Mouse (Mus musculus) spleen, adult 18-20 months (tissue): ENCODE results near the gene Zscan22.
"Not testable (repeated sequence)": the region's sequence is repeated elsewhere in the genome, so short reads cannot be mapped to it uniquely, and the experiment has no call there.

ENCODE experiments used
- DNase-seq, 2 experiments: peaks; one replicate each; pipeline ENCODE4 v3.0.0; 2022; ENCODE audit warnings: mixed read lengths in 2 of 2

Zscan22 gene

DNA sequence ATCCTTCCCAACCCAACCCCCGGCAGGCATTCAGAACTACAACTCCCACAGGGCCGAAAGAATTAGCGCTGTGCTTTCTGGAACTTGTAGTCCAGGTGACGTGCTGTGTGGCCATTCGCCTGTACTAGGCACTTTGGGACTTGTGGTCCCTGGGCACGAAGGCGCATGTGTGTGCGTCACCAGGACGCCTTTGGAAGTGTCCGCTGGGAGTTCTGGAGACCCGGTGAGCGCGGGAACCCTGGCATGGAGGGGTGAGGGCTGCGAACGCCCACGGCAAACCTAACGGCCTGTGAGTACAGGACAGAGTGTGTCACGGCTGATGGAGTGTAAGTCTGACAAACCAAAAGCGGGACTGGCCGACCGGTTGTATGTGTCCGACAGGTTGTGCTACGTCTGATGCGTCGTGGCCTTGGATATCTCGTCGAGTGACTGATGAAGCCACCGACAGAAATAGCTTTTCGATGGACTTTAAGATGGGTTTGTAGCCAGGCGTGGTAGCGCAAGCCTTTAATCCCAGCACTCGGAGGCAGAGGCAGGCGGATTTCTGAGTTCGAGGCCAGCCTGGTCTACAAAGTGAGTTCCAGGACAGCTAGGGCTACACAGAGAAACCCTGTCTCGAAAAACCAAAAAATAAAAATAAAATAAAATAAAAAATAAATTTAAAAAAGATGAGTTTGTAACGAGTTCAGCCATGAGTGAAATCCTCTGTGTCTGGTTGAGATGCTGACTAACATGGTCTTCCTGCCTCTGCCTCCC lies at the start of gene Zscan22:
Zscan22 (plus strand) TSS at position 161 of the 756 bp plus-strand sequence.
- peak; percentile 74 to 78 for DNase-seq

DNA sequence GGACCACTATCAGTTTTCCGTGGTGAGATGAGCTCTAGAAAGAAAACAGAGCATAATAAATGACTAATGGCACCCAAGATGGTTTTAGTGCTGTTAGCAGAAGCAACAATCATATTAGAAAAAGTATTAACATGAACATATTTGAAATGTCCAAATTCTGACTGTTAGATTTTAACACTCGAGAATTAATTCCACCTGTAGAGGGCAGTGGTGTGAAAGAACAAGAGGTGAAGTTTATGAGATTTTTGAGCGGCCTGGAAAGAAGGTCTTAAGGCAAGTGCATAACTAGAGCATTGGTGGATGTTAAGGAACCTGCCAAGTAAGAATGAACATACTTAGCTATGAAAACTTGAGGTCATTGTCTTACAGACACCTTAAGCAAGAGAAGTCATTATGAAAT lies 23.3 kb upstream of the Zscan22 start:
- no peak for DNase-seq

DNA sequence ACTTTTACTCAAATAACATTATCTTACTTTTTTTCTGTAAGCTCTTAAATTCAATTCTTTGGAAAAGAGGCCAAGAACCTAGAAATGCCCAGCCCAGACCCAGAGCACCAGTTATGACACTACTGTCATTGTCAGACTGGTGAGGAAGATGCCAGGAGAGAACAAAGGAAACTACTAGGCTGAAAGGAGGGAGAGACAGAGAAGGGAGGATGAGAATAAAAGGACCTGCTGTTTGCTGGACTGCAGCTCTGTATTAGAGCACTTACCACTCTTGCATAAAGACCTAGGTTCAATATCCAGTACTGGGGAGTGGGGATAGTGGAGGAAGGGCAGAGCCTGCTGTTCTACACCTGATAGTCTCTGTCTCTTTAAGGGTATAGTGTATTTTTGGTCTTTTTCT lies 17.6 kb upstream of the Zscan22 start:
- DNase-seq: no peak

DNA sequence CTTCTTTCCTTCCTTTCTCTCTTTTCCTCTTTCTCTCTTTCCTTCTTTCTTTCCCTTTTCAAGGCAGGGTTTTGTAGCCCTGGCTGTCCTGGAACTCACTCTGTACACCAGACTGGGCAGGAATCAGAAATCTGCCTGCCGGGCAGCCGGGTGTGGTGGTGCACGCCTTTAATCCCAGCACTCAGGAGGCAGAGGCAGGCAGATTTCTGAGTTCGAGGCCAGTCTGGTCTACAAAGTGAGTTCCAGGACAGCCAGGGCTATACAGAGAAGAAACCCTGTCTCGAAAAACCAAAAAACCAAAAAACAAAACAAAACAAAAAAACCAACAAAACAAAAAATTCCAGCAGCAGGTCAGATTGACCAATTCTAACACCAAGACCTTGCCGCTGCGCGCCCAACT lies 17.1 kb upstream of the Zscan22 start:
- not testable (repeated sequence) for DNase-seq

DNA sequence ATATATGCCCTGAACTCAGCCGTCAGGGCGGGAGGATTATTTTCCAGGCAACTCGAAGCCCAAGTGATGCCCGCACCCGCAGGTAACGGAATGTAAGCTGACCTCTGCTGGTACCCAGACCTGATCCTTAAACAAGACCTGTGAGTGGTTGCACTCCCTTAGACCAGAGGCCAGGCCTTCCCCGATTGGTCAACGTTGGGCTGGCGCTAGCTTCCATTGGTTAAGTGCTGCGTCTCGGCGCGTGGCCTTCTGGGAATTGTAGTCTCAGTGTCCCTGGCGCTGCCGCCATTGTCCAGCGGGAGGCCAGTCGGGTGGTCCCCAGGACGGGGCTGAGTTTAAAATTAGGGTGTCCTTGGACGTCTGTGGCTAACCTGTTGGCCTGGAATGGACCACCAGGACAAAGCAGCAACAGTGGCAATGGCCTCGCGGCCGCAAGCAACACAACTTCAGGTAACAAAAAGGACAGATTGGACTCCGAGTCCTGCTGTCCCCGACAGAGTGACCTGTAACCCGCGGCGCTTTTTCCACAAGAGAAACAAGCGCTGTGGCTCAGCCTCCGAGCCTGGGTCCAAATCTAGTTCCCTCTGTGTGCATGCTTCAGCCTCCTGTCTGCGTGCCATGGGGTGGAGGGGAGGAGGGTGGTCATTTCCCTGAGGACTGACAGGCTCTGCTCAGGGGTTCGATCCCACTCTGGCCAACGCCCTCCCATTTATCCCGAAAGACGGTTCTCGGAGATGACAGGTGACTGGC lies 16.5 kb upstream of the Zscan22 start, which contains the start of gene Zfp128:
Zfp128 (plus strand) TSS at position 267 of the 750 bp plus-strand sequence.
- DNase-seq: peak; percentile 85 to 89

DNA sequence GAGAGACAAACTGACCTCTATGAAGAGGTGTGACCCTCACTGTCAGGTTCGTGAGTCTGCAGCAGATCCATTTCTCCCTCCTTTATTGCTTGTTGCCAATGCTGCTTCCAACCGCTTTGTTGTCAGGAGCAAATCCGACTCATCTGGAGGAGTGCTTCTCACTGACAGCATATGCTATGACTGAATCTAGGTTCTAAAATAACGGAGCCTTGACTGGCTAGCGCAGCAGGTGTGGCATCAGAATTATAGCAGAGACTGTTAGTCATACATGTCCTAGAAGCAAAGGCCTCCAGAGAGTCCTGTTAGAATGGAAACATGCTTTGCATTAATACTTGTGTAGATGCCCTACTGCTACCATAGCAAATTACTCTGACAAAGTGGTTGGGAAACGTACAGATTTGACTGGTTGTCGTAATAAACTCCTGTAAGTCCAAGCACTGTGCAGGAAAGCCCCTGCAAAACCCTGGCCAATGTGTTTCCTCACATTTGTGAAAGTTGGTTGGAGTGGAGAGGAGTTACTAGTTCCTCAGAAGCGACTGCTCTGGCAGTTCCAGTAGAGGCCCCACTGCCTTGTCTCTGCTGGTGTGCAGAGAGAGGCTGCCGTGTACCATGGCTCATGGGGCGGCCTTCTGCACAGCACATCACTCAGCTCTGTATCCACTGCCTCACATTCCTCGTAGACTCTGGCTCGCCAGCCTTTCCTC lies 10.9 kb upstream of the Zscan22 start:
- no peak for DNase-seq

DNA sequence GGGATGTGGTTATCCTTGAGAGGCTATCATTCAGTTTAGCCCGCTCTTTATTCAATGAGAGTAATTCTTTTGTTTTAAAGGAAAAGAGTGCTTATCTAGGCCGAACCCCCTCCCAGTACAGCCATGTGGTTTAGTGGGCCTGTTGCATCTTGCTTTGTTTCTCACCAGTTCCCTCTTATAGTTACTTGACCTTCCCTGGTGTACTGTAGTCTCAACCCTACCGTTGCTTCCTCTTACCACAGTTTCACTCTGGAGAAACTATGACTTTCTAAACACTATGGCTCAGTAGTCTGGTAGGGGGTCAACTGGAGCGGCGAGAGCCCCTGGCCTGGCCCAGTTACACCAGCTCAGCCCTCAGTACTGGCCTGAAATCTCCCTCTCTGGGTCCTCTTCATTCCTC lies 10.0 kb upstream of the Zscan22 start:
- no peak for DNase-seq

DNA sequence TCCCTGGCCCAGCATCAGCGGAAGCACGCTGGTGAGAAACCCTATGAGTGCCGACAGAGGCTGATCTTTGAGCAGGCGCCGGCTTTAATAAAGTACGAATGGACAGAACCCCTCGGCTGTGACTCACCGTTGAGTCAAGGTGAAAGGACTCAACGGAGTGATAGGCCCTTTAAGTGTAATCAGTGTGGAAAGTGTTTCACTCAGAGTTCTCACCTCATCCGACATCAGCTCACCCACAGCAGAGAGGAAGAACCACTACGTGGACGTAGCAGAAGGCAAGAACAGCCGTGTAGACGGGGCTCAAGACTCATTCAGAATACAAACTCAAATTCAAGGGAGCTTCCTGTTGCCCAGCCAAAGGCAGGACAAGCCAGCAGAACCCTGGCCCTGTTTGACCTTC lies 6.7 kb upstream of the Zscan22 start:
- DNase-seq: no peak

DNA sequence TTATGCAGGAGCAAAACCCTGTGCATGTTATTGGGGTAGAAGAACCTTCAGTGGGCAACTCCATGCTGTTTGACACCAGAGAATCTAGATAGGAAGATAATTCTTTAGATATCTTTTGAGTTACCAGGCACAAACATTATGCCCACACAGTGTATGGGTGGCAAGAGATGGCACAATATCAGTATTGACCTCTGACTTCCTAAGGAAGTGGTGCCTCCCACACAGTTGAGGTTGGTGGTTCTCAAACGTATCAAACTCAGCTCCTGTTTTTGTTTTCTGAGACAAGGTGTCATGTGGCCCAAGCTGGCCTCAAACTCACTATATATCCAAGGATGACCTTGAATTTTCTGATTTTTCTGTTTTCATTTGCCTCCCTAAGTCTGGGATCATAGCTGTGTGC lies 6.3 kb upstream of the Zscan22 start:
- DNase-seq: no peak

DNA sequence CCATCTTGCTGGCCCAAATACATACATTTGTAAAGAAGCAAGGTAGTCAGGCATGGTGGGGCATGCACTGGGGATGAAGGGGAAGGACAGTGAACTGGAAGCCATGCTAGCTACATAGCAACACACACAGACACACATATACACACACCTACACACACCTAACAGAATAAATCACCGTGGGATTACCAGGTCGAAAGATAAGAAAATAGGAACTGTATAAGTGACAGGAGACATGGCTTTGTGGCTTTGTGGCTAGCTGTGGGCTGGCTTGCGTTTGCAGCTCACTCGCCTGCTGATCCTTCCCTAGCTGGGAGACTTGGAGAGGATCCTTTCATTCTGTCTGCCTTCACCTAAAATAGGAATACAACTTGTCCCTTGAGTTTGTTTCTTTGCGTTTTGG lies 3.9 kb downstream of the Zscan22 start:
- DNase-seq: no peak

DNA sequence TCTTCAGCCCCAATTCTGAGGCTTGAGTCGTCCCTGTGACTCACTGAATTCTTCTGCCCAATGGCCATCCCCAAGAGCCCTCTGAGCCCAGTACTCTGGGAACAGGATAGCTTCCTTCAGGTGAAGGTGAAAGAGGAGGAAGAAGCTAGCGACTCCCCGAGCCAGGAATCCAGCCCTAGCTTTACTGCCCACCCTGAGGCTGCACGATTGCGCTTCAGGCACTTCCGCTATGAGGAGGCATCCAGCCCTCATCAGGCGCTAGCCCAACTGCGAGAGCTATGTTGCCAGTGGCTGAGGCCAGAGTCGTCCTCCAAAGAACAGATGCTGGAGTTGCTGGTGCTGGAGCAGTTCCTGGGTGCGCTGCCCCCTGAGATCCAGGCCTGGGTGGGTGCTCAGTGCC lies 6.0 kb downstream of the Zscan22 start:
- DNase-seq: no peak

DNA sequence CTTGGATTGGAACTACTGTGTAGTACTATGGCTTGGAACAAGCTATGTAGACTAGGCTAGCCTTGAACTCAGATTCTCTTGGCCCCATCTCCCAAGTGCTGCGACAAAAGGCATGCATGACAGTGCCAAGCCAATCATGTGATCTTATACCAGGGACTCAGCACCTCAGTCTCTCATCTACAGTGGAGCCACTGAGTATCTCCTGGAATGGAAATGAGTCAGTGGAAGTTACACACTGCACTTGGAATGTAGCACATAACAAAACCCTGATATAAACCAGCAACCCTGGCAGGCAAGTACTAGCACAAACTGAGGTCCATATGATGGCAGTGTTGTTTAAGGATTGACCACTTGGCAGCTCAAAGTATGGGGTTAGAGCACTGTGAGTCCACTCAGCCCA lies 7.5 kb downstream of the Zscan22 start:
- DNase-seq: no peak

DNA sequence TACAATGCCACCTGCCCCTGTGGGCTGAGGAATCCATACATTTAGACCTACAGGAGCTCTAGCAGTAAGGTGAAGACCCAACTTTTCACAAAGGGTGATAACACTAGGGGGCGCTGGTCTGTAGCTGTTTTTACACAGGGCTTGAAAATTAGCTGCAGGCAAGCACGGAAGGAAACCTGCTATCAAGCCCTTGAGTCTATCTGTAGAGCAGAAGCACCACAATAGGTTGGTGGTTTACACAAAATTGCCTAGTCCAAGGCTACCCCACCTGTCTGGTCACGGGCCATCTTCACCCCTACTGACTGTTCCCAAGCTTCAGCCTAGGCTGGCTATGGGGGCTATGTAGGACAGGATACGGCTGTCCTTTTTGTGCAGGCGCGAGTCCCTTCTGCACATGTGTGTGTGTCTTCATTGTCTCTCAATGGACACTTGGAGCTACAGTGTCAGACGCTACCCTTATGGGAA lies 11.9 kb downstream of the Zscan22 start:
- DNase-seq: peak; percentile 60 to 88

DNA sequence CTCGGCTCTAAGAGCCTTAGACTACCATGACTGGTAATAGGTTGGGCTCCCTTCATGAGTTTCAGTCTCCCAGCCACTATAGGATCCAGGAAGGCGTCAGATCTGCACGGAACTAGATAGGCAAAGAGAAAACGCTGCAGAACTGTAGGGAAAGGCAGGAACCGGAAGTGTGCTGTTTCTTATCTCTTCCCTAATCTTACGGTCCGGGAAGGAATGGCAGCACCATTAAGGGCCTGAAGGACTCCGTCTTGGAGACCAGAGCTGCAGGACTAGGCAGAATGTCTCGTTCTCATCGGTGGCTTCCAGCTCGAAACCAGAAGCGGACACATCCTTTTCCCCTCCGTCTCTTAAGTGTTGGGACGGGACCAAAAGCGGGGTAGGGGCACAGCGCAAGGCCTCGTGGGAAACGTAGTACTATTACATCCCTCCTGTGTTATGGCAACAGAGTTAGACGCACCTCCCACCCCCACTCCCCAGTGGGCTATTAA lies 12.6 kb downstream of the Zscan22 start:
- DNase-seq: peak; percentile 25 to 56

DNA sequence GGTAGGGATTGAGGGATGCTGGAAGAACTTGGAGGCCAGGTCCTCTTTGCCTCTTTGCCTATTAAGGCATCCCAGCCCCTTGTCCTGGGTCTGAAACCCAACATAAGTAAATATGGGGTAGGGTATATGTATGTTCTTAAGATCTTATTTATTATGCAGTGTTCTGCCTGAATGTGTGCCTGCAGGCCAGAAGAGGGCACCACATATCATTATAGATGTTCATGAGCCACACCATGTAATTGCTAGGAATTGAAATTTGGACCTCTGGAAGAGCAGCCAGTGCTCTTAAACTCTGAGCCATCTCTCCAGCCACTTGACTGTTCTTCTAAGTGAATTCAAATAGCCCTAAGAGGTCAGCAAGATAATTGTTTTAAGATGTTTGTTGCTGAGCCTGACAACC lies 15.9 kb downstream of the Zscan22 start:
- no peak for DNase-seq

DNA sequence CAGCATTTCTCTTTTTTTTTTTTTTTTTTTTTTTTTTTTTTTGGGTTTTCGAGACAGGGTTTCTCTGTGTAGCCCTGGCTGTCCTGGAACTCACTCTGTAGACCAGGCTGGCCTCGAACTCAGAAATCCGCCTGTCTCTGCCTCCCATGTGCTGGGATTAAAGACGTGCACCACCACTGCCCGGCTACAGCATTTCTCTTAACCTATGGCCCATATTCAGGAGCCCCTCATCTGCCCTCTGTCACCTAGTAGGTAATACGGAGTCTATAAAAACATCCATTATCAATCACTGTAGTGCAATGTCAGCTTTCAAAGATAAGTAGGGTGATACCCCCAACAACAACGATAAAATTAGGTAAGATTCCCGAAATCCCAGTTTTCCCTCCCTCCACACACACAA lies 22.9 kb downstream of the Zscan22 start:
- DNase-seq: not testable (repeated sequence)

DNA sequence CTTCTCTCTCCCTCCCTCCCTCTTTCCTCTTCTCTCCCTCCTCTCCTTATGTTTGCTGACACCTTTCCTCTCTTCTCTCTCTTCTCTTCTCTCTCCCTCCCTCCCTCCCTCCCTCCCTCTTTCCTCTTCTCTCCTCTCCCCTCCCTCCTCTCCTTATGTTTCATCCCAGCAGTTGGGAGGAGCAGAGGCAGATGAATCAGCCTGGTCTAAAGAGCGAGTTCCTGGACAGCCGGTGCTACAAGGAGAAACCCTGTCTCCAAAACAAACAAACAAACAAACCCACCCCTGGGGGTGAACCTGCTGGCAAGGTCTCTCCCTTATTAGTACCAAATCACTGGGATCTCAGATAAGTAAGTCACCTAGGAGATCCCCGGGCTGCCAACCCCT lies 23.7 kb downstream of the Zscan22 start:
- DNase-seq: no peak

DNA sequence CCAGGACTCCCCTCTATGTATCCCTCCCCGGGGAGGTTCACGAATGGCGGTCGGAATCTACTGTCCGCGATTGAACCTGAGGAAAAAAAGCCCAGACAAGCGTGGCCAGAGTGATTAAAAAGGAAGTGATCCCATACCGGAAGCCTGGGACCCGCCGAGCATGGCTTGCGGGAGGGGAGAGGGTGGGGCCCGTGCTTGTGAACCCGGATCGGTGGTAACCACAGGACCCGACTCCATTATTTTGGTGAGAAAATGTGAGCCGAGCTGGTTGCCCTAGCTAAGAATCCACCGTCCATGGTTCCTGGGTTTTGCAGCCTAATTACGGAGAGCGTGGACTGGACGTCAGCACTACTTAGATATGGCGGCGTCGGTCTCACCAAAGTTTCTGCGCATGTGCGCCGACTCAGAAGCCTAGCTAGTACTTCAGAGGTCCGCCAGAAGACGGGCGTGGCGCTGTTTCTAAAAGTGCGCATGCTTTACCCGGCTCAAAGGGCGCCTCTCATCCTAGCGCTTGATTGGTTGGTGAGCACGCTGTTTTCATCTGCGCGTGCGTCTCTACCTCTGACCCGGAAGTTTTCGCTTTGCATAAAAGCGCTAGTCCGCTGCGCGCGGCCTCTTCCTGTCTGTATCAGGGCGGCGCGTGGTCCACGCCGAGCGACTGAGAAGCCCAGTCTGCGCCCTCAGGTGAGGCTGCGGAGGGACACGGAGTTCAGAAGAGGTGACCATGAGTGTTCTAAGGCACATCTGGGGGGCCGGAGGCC lies 24.3 kb downstream of the Zscan22 start, which contains the start of gene Rps5:
Rps5 (plus strand) TSS at position 586 of the 761 bp plus-strand sequence.
- DNase-seq: peak; percentile 94 to 95

DNA sequence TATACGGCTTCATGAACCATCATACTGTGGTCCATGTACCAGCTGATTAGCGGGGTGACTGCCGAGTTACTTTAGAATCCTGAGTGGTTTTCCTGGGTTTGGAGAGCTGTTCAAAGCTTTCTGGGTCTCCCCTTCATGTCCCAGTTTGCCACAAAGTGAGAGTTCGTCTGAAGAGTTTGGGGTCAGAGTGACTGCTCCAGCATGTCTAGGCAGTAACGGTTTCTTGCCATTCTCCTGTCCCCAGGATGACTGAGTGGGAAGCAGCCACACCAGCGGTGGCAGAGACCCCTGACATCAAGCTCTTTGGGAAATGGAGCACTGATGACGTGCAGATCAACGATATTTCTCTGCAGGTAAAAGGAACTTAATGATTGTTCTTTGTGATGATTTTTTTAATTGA lies 25.1 kb downstream of the Zscan22 start:
- DNase-seq: no peak

DNA sequence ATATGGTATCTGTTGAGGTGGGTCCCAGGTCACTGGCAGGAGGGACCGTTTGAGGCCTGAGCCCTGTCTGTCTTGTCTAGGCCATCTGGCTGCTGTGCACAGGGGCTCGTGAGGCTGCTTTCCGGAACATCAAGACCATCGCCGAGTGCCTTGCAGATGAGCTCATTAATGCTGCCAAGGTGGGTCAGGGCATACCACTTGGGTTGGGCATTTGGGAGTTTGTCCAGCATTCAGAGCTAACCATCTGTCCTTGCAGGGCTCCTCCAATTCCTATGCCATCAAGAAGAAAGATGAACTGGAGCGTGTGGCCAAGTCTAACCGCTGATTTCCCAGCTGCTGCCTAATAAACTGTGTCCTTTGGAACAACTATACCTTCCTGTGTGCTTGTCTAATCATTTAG lies 28.7 kb downstream of the Zscan22 start:
- no peak for DNase-seq

DNA sequence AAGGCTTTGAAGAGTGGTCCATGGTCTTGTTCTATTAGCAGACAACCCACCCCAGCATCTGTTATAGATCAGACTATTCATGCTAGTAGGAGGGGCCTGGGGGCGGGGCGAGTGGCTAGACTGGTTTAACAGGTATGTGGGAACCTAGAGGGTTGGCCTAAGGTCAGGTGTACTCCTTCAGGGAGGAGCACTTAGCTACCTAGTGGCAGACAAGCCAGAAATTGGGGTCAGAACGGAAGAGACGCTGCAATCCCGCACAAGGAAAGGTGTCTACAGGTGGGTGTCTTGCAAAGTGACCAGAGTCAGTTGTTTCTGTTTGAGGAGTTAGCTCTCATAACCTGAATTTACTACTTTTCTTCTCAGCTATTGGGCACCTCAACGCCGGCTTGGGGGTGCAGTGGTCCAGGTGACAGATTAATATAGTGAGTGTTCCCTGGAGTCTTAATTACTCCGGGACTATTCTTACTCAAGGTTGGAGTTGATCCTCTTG lies 29.6 kb downstream of the Zscan22 start, which contains the start of gene Rnf225:
Rnf225 (plus strand) TSS at position 226 of the 490 bp plus-strand sequence.
- DNase-seq: no peak
